Mouse (Mus musculus): ENCODE data around the gene Lce1e. TPM values are rescaled to one million over a fixed set of nuclear protein-coding genes. Genes with fewer than 3 reads are reported as not detected.
"Not testable (repeated sequence)": the region's sequence is repeated elsewhere in the genome, so short reads cannot be mapped to it uniquely, and the experiment has no call there.

Gene Lce1e
- polyA plus RNA-seq, 1 experiment from 2014 or later, result not detected

DNA sequence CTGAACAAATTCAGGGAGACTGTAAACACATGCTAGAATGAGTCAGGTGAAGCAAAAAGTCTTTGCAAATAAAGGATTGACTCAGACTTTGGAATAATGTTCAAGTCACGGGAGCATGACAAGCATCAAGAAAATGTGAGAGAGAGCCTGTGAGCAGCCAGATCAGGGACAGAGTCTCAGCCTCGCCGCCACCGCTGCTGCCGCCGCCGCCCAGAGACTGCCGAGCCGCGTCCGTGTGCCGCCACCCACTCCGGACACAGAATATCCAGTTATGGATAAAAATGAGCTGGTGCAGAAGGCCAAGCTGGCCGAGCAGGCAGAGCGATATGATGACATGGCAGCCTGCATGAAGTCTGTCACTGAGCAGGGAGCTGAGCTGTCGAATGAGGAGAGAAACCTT lies 19.7 kb downstream of the Lce1e start:
- not testable (repeated sequence) for H3K36me3 ChIP-seq (ENCODE audit: control insufficient read depth, insufficient read depth, low read length); H3K4me3 ChIP-seq (ENCODE audit: low read depth, low read length); H3K4me2 ChIP-seq; ATAC-seq (ENCODE audit: low FRiP score); H3K27me3 ChIP-seq (ENCODE audit: control insufficient read depth, insufficient read depth, low read length); H3K4me1 ChIP-seq (ENCODE audit: control insufficient read depth, insufficient read depth, low read length); H3K9ac ChIP-seq (ENCODE audit: low read length); H3K9me3 ChIP-seq (ENCODE audit: control insufficient read depth, low read length); H3K27ac ChIP-seq (ENCODE audit: low read depth, low read length); DNase-seq (ENCODE audit: low spot score, missing footprints)
- whole genome bisulfite sequencing, result 83% methylated on average over 16 of the region's 16 CpGs

DNA sequence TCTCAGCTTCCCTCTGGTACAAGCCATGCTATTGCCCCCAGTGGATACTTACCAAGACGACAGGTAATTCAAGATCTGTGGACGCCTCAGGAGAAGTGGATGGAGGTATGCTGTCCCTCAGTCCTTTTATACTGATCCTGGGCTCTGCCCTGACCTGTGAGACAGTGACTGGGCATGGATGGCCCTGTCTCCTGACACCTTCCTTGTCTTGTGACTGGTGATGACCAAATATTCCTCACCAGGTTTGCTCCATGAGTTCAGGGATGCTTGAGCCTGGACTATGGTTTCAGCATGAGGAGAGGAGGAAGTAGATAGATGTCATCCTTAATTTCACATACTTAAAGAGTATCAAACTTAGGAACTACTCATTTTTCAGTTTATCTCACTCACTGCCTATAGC lies 21.8 kb downstream of the Lce1e start, which contains the start of gene Lce1d:
TSS of gene Lce1d (minus strand) at position 101 of the 400 bp plus-strand sequence.
- Histone ChIP-seq H3K4me1 (ENCODE audit: control insufficient read depth, insufficient read depth, low read length) (no peaks in the 10 kb centered on the region), H3K4me2 (no peak within 1 kb of the TSS), H3K27ac (ENCODE audit: low read depth, low read length) (no peak within 1 kb of the TSS), H3K9me3 (ENCODE audit: control insufficient read depth, low read length) (no peaks in the 10 kb centered on the region), H3K36me3 (ENCODE audit: control insufficient read depth, insufficient read depth, low read length) (no peaks in the 10 kb centered on the region), H3K27me3 (ENCODE audit: control insufficient read depth, insufficient read depth, low read length) (no peaks in the 10 kb centered on the region), H3K9ac (ENCODE audit: low read length) (no peak within 1 kb of the TSS), H3K4me3 (ENCODE audit: low read depth, low read length) (no peak within 1 kb of the TSS)
- DNase-seq (ENCODE audit: low spot score, missing footprints), result no peak
- 79% methylated on average over 2 of the region's 2 CpGs for WGBS
- no peak for ATAC-seq (ENCODE audit: low FRiP score)

DNA sequence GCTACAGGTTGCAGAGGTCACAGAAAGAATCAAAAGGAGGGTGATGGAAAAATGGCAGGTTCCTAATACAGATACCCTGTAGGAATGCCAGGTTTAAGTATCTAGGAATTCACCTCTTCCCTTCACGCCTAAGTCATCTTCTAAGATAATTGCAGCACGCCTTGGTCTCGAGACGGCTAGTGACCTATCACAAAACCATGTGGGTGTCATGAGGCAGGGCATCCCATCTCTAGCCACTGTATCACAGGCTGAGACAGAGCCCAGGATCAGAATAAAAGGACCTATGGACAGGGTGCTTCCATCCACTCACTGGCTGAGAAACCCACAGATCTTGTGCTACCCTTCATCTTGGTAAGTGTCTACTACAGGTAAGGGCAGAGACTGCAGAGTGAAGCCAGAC lies 29.9 kb downstream of the Lce1e start, which contains the start of gene Lce1c:
TSS of gene Lce1c (plus strand) at position 301 of the 400 bp plus-strand sequence.
- no peak within 1 kb of the TSS for H3K27ac ChIP-seq (ENCODE audit: low read depth, low read length)
- H3K4me1 ChIP-seq (ENCODE audit: control insufficient read depth, insufficient read depth, low read length), result no peaks in the 10 kb centered on the region
- DNase-seq (ENCODE audit: low spot score, missing footprints), result no peak
- no peak within 1 kb of the TSS for H3K9ac ChIP-seq (ENCODE audit: low read length)
- H3K27me3 ChIP-seq (ENCODE audit: control insufficient read depth, insufficient read depth, low read length), result no peaks in the 10 kb centered on the region
- no peaks in the 10 kb centered on the region for H3K36me3 ChIP-seq (ENCODE audit: control insufficient read depth, insufficient read depth, low read length)
- no peak for ATAC-seq (ENCODE audit: low FRiP score)
- no peaks in the 10 kb centered on the region for H3K9me3 ChIP-seq (ENCODE audit: control insufficient read depth, low read length)
- 86% methylated on average over 4 of the region's 4 CpGs for WGBS
- no peak within 1 kb of the TSS for H3K4me3 ChIP-seq (ENCODE audit: low read depth, low read length)
- no peak within 1 kb of the TSS for H3K4me2 ChIP-seq

DNA sequence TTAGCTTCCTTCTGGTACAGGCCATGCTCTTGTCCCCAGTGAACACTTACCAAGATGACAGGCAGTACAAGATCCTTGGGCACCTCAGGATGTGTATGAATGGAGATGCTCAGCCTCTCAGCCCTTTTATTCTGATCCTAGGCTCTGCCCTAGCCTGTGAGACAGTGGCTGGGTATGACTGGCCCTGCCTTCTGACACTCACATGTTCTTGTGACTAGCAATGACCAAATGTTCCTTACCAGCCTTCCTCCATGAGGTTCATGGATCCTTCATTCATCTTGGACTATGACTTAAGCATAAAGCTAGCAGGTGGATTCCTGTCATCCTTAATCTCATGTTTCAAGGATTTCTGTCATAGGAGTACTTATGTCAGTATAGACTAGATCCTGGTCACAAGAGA lies 38.7 kb downstream of the Lce1e start, which contains the start of gene Lce1a2:
TSS of gene Lce1a2 (minus strand) at position 101 of the 400 bp plus-strand sequence.
- no peaks in the 10 kb centered on the region for H3K9me3 ChIP-seq (ENCODE audit: control insufficient read depth, low read length)
- no peak within 1 kb of the TSS for H3K4me2 ChIP-seq
- DNase-seq (ENCODE audit: low spot score, missing footprints), result no peak
- no peak for ATAC-seq (ENCODE audit: low FRiP score)
- no peaks in the 10 kb centered on the region for H3K36me3 ChIP-seq (ENCODE audit: control insufficient read depth, insufficient read depth, low read length)
- H3K27ac ChIP-seq (ENCODE audit: low read depth, low read length), result no peak within 1 kb of the TSS
- no peak within 1 kb of the TSS for H3K4me3 ChIP-seq (ENCODE audit: low read depth, low read length)
- H3K9ac ChIP-seq (ENCODE audit: low read length), result no peak within 1 kb of the TSS
- no peaks in the 10 kb centered on the region for H3K27me3 ChIP-seq (ENCODE audit: control insufficient read depth, insufficient read depth, low read length)
- H3K4me1 ChIP-seq (ENCODE audit: control insufficient read depth, insufficient read depth, low read length), result no peaks in the 10 kb centered on the region

Other genes starting within 250 kb of the Lce1e start
- gene Sprr1a, start 223.2 kb downstream of the Lce1e start, polyA plus RNA-seq (2014; fragmentation: Nextera tagmentation; extraction: Ambion mirVana), result not detected in 2 replicates
- gene Sprr4, start 208.6 kb downstream of the Lce1e start, polyA plus RNA-seq (2014; fragmentation: Nextera tagmentation; extraction: Ambion mirVana), result not detected in 2 replicates
- not detected in 2 replicates for gene 2310046K23Rik, start 174.6 kb downstream of the Lce1e start, polyA plus RNA-seq (2014; fragmentation: Nextera tagmentation; extraction: Ambion mirVana)
- gene Ivl, start 135.3 kb downstream of the Lce1e start, polyA plus RNA-seq (2014; fragmentation: Nextera tagmentation; extraction: Ambion mirVana), result not detected in 2 replicates
- gene Smcp, start 120.1 kb downstream of the Lce1e start, polyA plus RNA-seq (2014; fragmentation: Nextera tagmentation; extraction: Ambion mirVana), result not detected in 2 replicates
- not detected in 2 replicates for gene 2210017I01Rik, start 101.6 kb downstream of the Lce1e start, polyA plus RNA-seq (2014; fragmentation: Nextera tagmentation; extraction: Ambion mirVana)
- not detected in 2 replicates for gene Lce6a, start 87.4 kb downstream of the Lce1e start, polyA plus RNA-seq (2014; fragmentation: Nextera tagmentation; extraction: Ambion mirVana)
- gene Lce1a1, start 60.8 kb downstream of the Lce1e start, polyA plus RNA-seq (2014; fragmentation: Nextera tagmentation; extraction: Ambion mirVana), result not detected in 2 replicates
- not detected in 2 replicates for gene Lce1b, start 52.1 kb downstream of the Lce1e start, polyA plus RNA-seq (2014; fragmentation: Nextera tagmentation; extraction: Ambion mirVana)
- gene Lce1a2, start 38.8 kb downstream of the Lce1e start, polyA plus RNA-seq (2014; fragmentation: Nextera tagmentation; extraction: Ambion mirVana), result not detected in 2 replicates
- not detected in 2 replicates for gene Lce1c, start 29.8 kb downstream of the Lce1e start, polyA plus RNA-seq (2014; fragmentation: Nextera tagmentation; extraction: Ambion mirVana)
- not detected in 2 replicates for gene Lce1d, start 21.9 kb downstream of the Lce1e start, polyA plus RNA-seq (2014; fragmentation: Nextera tagmentation; extraction: Ambion mirVana)
- gene Lce1f, start 11.3 kb upstream of the Lce1e start, polyA plus RNA-seq (2014; fragmentation: Nextera tagmentation; extraction: Ambion mirVana), result not detected in 2 replicates
- gene Gm38119, start 30.0 kb upstream of the Lce1e start, polyA plus RNA-seq (2014; fragmentation: Nextera tagmentation; extraction: Ambion mirVana), result not detected in 2 replicates
- not detected in 2 replicates for gene Lce1g, start 43.3 kb upstream of the Lce1e start, polyA plus RNA-seq (2014; fragmentation: Nextera tagmentation; extraction: Ambion mirVana)
- not detected in 2 replicates for gene Lce1h, start 56.0 kb upstream of the Lce1e start, polyA plus RNA-seq (2014; fragmentation: Nextera tagmentation; extraction: Ambion mirVana)
- not detected in 2 replicates for gene Lce1i, start 69.8 kb upstream of the Lce1e start, polyA plus RNA-seq (2014; fragmentation: Nextera tagmentation; extraction: Ambion mirVana)
- gene Lce1j, start 81.4 kb upstream of the Lce1e start, polyA plus RNA-seq (2014; fragmentation: Nextera tagmentation; extraction: Ambion mirVana), result not detected in 2 replicates
- not detected in 2 replicates for gene Lce1k, start 98.8 kb upstream of the Lce1e start, polyA plus RNA-seq (2014; fragmentation: Nextera tagmentation; extraction: Ambion mirVana)
- not detected in 2 replicates for gene Kprp, start 118.2 kb upstream of the Lce1e start, polyA plus RNA-seq (2014; fragmentation: Nextera tagmentation; extraction: Ambion mirVana)
- not detected in 2 replicates for gene Lce1l, start 142.2 kb upstream of the Lce1e start, polyA plus RNA-seq (2014; fragmentation: Nextera tagmentation; extraction: Ambion mirVana)
- not detected in 2 replicates for gene 2310050C09Rik, start 161.1 kb upstream of the Lce1e start, polyA plus RNA-seq (2014; fragmentation: Nextera tagmentation; extraction: Ambion mirVana)
- not detected in 2 replicates for gene Lce3a, start 217.2 kb upstream of the Lce1e start, polyA plus RNA-seq (2014; fragmentation: Nextera tagmentation; extraction: Ambion mirVana)
- gene Lce3b, start 223.9 kb upstream of the Lce1e start, polyA plus RNA-seq (2014; fragmentation: Nextera tagmentation; extraction: Ambion mirVana), result not detected in 2 replicates
- gene Lce3c, start 235.4 kb upstream of the Lce1e start, polyA plus RNA-seq (2014; fragmentation: Nextera tagmentation; extraction: Ambion mirVana), result not detected in 2 replicates
- not detected in 2 replicates for gene Lce3d, start 248.3 kb upstream of the Lce1e start, polyA plus RNA-seq (2014; fragmentation: Nextera tagmentation; extraction: Ambion mirVana)